Mouse (Mus musculus): ENCODE measurements around the gene Gars. TPM values are rescaled to one million over a fixed set of nuclear protein-coding genes. Genes with fewer than 3 reads are reported as not detected.
A peak's percentile ranks its signal among the peaks of the same experiment; 100 is the strongest.

The Gars gene
- polyA plus RNA-seq (2012; rRNA removed) = 18.8 and 21.3 TPM in 2 replicates

- no peaks in the 10 kb centered on the region for H3K27me3 ChIP-seq (ENCODE audit: control insufficient read depth, insufficient read depth, low read length)
- peak within 1 kb of the TSS; percentile 95 for H3K4me3 ChIP-seq (ENCODE audit: control insufficient read depth, low read depth, low read length)
- TF ChIP-seq POLR2A (IDR thresholded peaks at IDR 0.05; ENCODE audit: control insufficient read depth, low read depth, low read length) (peak; percentile 68), CTCF (IDR thresholded peaks at IDR 0.05; ENCODE audit: control insufficient read depth, insufficient read depth, insufficient replicate concordance, low read depth, low read length) (no peak)
- no peaks in the 10 kb centered on the region for H3K36me3 ChIP-seq (ENCODE audit: control insufficient read depth, insufficient read depth, low read length)
- peaks cover 3% of the 10 kb centered on the region for H3K4me1 ChIP-seq (ENCODE audit: control insufficient read depth, insufficient read depth, low read length)
- peak within 1 kb of the TSS; percentile 75 for H3K27ac ChIP-seq (ENCODE audit: control insufficient read depth, insufficient read depth, low read depth, low read length)
Observed at GRCm38 (mm10) chr6:55037799-55038670, at the start of gene Gars. Gars (plus strand) TSS chr6:55038007.

- H3K4me1 ChIP-seq (ENCODE audit: control insufficient read depth, insufficient read depth, low read length) = no peaks in the 10 kb centered on the region
- TF ChIP-seq POLR2A (IDR thresholded peaks at IDR 0.05; ENCODE audit: control insufficient read depth, low read depth, low read length) = no peak
- TF ChIP-seq CTCF (IDR thresholded peaks at IDR 0.05; ENCODE audit: control insufficient read depth, insufficient read depth, insufficient replicate concordance, low read depth, low read length) = no peak
Observed at GRCm38 (mm10) chr6:54988141-54988540, 49.7 kb upstream of the Gars start.

DNA sequence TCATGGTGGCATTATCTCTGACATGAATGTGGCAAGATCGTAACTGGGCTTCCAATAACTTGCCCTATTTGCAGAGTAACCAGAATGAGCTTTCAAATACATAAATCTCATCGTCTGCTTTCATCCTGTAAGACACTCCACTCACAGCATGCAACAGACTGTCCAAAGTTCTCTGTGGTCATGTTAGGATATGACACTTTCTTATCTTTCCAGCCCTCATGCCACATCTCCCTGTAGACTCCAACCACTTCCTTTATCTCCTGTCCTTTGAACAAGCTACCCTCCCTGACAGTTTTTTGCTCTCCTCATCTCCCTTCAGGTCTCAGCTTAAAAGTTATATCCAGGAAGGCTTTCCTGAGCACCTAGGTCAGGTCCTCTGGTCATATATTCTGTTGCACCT, 46.6 kb upstream of the Gars start:
- H3K27ac ChIP-seq (ENCODE audit: control insufficient read depth, insufficient read depth, low read depth, low read length) = no peak overlapping the region
- no peaks in the 10 kb centered on the region for H3K4me1 ChIP-seq (ENCODE audit: control insufficient read depth, insufficient read depth, low read length)
- no peak overlapping the region for H3K4me3 ChIP-seq (ENCODE audit: control insufficient read depth, low read depth, low read length)
- H3K36me3 ChIP-seq (ENCODE audit: control insufficient read depth, insufficient read depth, low read length) = no peaks in the 10 kb centered on the region
- TF ChIP-seq CTCF (IDR thresholded peaks at IDR 0.05; ENCODE audit: control insufficient read depth, insufficient read depth, insufficient replicate concordance, low read depth, low read length) = no peak
- no peak for TF ChIP-seq POLR2A (IDR thresholded peaks at IDR 0.05; ENCODE audit: control insufficient read depth, low read depth, low read length)
- no peaks in the 10 kb centered on the region for H3K27me3 ChIP-seq (ENCODE audit: control insufficient read depth, insufficient read depth, low read length)

More at GRCm38 (mm10) chr6:54988141-54988540, 49.7 kb upstream of the Gars start:
- Histone ChIP-seq H3K4me3 (ENCODE audit: control insufficient read depth, low read depth, low read length) (no peak overlapping the region), H3K27me3 (ENCODE audit: control insufficient read depth, insufficient read depth, low read length) (no peaks in the 10 kb centered on the region), H3K36me3 (ENCODE audit: control insufficient read depth, insufficient read depth, low read length) (no peaks in the 10 kb centered on the region), H3K27ac (ENCODE audit: control insufficient read depth, insufficient read depth, low read depth, low read length) (no peak overlapping the region)

DNA sequence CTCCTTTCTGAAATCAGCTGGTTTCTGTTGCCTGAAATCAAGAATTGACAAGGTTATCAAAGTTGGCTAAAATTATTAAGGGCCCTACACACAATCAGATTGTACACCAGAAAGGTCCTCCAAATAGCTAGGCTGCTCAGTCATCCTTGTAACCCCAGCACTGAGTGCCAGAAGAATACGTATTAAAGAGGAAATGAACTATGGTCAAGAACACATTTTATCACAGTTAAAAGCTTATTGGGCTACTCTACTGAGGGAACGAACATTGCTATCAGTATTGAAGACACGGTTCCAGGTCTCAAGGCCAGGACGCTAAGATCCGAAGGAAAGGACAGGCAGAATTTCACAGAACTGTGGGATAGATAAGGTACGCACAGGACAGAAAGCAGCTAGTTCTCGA, 45.7 kb upstream of the Gars start:
- no peaks in the 10 kb centered on the region for H3K27me3 ChIP-seq (ENCODE audit: control insufficient read depth, insufficient read depth, low read length)
- H3K36me3 ChIP-seq (ENCODE audit: control insufficient read depth, insufficient read depth, low read length) = no peaks in the 10 kb centered on the region
- TF ChIP-seq CTCF (IDR thresholded peaks at IDR 0.05; ENCODE audit: control insufficient read depth, insufficient read depth, insufficient replicate concordance, low read depth, low read length) (no peak), POLR2A (IDR thresholded peaks at IDR 0.05; ENCODE audit: control insufficient read depth, low read depth, low read length) (no peak)
- peak overlapping the region; percentile 82 for H3K27ac ChIP-seq (ENCODE audit: control insufficient read depth, insufficient read depth, low read depth, low read length)
- no peaks in the 10 kb centered on the region for H3K4me1 ChIP-seq (ENCODE audit: control insufficient read depth, insufficient read depth, low read length)
- H3K4me3 ChIP-seq (ENCODE audit: control insufficient read depth, low read depth, low read length) = peak overlapping the region; percentile 90

- peak within 1 kb of the TSS; percentile 95 for H3K27ac ChIP-seq (ENCODE audit: control insufficient read depth, insufficient read depth, low read depth, low read length)
- peak; percentile 47; the same call in 1 of the 2 replicates for TF ChIP-seq CTCF (IDR thresholded peaks at IDR 0.05; ENCODE audit: control insufficient read depth, insufficient read depth, insufficient replicate concordance, low read depth, low read length)
- peak; percentile 88 for TF ChIP-seq POLR2A (IDR thresholded peaks at IDR 0.05; ENCODE audit: control insufficient read depth, low read depth, low read length)
- no peaks in the 10 kb centered on the region for H3K4me1 ChIP-seq (ENCODE audit: control insufficient read depth, insufficient read depth, low read length)
- H3K27me3 ChIP-seq (ENCODE audit: control insufficient read depth, insufficient read depth, low read length) = no peaks in the 10 kb centered on the region
- no peaks in the 10 kb centered on the region for H3K36me3 ChIP-seq (ENCODE audit: control insufficient read depth, insufficient read depth, low read length)
- peak within 1 kb of the TSS; percentile 90 for H3K4me3 ChIP-seq (ENCODE audit: control insufficient read depth, low read depth, low read length)
Observed at GRCm38 (mm10) chr6:54992734-54993260, 45.0 kb upstream of the Gars start, which contains the start of gene Ggct. Ggct (minus strand) TSS chr6:54992950.

GRCm38 (mm10) chr6:54996361-54996760, 41.4 kb upstream of the Gars start:
- H3K4me3 ChIP-seq (ENCODE audit: control insufficient read depth, low read depth, low read length) = no peak overlapping the region
- TF ChIP-seq POLR2A (IDR thresholded peaks at IDR 0.05; ENCODE audit: control insufficient read depth, low read depth, low read length) (no peak), CTCF (IDR thresholded peaks at IDR 0.05; ENCODE audit: control insufficient read depth, insufficient read depth, insufficient replicate concordance, low read depth, low read length) (no peak)
- no peaks in the 10 kb centered on the region for H3K4me1 ChIP-seq (ENCODE audit: control insufficient read depth, insufficient read depth, low read length)
- H3K36me3 ChIP-seq (ENCODE audit: control insufficient read depth, insufficient read depth, low read length) = no peaks in the 10 kb centered on the region
- H3K27ac ChIP-seq (ENCODE audit: control insufficient read depth, insufficient read depth, low read depth, low read length) = no peak overlapping the region
- H3K27me3 ChIP-seq (ENCODE audit: control insufficient read depth, insufficient read depth, low read length) = no peaks in the 10 kb centered on the region

DNA sequence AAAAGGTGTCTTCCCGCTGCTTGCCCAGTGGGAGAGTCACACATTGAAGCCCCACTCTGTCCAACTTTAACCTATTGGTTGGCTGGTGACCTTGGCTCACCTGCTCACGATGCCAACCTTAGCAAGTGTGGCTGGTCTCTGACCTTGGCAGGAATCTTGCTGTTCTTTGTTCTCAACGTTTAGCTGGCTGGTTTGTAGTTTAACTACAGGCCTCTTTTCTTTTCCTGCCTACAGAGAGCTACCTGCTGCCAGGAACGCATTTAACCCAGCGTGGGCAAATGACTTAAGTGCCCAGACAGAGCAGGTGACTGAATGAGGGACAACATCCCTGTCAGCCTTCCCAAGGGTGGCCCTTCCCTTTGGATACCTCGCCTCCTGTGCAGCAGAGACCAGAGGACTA, 40.1 kb upstream of the Gars start:
- H3K27ac ChIP-seq (ENCODE audit: control insufficient read depth, insufficient read depth, low read depth, low read length) = no peak overlapping the region; the same call in 1 of the 2 replicates
- H3K27me3 ChIP-seq (ENCODE audit: control insufficient read depth, insufficient read depth, low read length) = no peaks in the 10 kb centered on the region
- no peak for TF ChIP-seq CTCF (IDR thresholded peaks at IDR 0.05; ENCODE audit: control insufficient read depth, insufficient read depth, insufficient replicate concordance, low read depth, low read length)
- no peaks in the 10 kb centered on the region for H3K36me3 ChIP-seq (ENCODE audit: control insufficient read depth, insufficient read depth, low read length)
- no peaks in the 10 kb centered on the region for H3K4me1 ChIP-seq (ENCODE audit: control insufficient read depth, insufficient read depth, low read length)
- no peak overlapping the region for H3K4me3 ChIP-seq (ENCODE audit: control insufficient read depth, low read depth, low read length)

Measured in testis, adult 2 months (tissue).